Comparison of ENCODE assay signal across 13 mouse cellular contexts in the genomic region with DNA sequence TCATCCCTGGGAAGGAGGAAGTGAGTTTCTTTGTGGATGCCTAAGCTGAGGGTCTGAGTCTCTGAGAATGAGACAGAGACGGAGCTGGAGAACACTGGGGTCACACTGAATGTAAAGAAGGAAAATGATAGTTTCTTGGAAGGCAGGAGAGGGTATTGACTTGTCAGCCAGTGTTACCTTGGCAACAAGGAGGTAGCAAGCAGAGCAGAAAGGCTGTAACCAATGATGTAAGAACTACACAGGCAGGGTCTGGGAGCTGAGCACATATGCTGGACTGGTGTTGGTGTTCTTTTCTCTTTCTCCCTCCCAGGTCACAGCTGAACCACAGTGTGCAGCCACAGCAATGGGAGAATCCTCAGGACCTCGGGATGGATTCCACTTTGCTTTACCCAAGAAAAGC.
DNase-seq lines count a peak whose midpoint lies in the region; ATAC-seq and TF ChIP-seq lines count a peak whose summit lies in the region.
"Had no signal": no experiment of that assay in that cellular context is flagged by ENCODE, and none has a peak within 500 bp of the region (broad histone marks: within the 10 kb centered on the region; RNA-seq: fewer than 3 reads in every experiment).

No protein-coding gene starts in this region.

- TF ChIP-seq CTCF in lung, adult 2 months (IDR thresholded peaks at IDR 0.05; ENCODE audit: insufficient read depth, low read length), result no peak

- peak; percentile 77 for ATAC-seq in hindbrain, embryonic 12.5 days (ENCODE audit: low FRiP score)
- peak; percentile 96 for ATAC-seq in midbrain, embryonic 16.5 days

- peaks cover 7% of the 10 kb centered on the region; the same call in 1 of the 2 replicates for H3K4me1 ChIP-seq in embryonic facial prominence, embryonic 10.5 days
- peaks cover 4% of the 10 kb centered on the region; the same call in 1 of the 2 replicates for H3K4me1 ChIP-seq in hindbrain, embryonic 12.5 days
- H3K4me1 ChIP-seq in midbrain, embryonic 16.5 days (ENCODE audit: control insufficient read depth, insufficient read depth, low read length), result peaks cover 12% of the 10 kb centered on the region
- H3K4me1 ChIP-seq in lung, adult 2 months (ENCODE audit: control insufficient read depth, insufficient read depth, low read length), result peaks cover 4% of the 10 kb centered on the region; the same call in 1 of the 2 replicates
- H3K4me1 ChIP-seq: embryonic facial prominence, embryonic 15.5 days; limb, embryonic 13.5 days had no signal

- 0 out of 2 replicates have a peak overlapping the region, but pooled peaks have one; percentile 14 for H3K27ac ChIP-seq in embryonic facial prominence, embryonic 10.5 days (replicated peaks)
- H3K27ac ChIP-seq in hindbrain, embryonic 12.5 days, result peak overlapping the region; percentile 67
- peak overlapping the region; percentile 37 for H3K27ac ChIP-seq in midbrain, embryonic 16.5 days (ENCODE audit: low read length)
- H3K27ac ChIP-seq: embryonic facial prominence, embryonic 15.5 days; gastrocnemius, adult 2 months; heart, embryonic 15.5 days; limb, embryonic 13.5 days had no signal

- H3K4me2 ChIP-seq in hindbrain, embryonic 12.5 days (replicated peaks), result no peak overlapping the region
- H3K4me2 ChIP-seq in midbrain, embryonic 16.5 days (ENCODE audit: low read length), result no peak overlapping the region
- H3K4me2 ChIP-seq: embryonic facial prominence, embryonic 15.5 days; heart, embryonic 15.5 days; limb, embryonic 13.5 days had no signal

- H3K36me3 ChIP-seq in embryonic facial prominence, embryonic 10.5 days (replicated peaks), result no peaks in the 10 kb centered on the region
- no peaks in the 10 kb centered on the region for H3K36me3 ChIP-seq in hindbrain, embryonic 12.5 days
- H3K36me3 ChIP-seq in midbrain, embryonic 16.5 days (ENCODE audit: control insufficient read depth, insufficient read depth, low read length), result no peaks in the 10 kb centered on the region
- H3K36me3 ChIP-seq: embryonic facial prominence, embryonic 15.5 days; heart, embryonic 15.5 days; limb, embryonic 13.5 days had no signal

- WGBS in embryonic facial prominence, embryonic 10.5 days, result 58% methylated on average over 2 of the region's 2 CpGs
- WGBS in hindbrain, embryonic 12.5 days, result 56% methylated on average over 2 of the region's 2 CpGs
- WGBS in midbrain, embryonic 16.5 days, result 26% methylated on average over 2 of the region's 2 CpGs
- WGBS in lung, adult 2 months, result 74% methylated on average over 2 of the region's 2 CpGs

- TF ChIP-seq POLR2A in lung, adult 2 months (IDR thresholded peaks at IDR 0.05; ENCODE audit: borderline replicate concordance, extremely low read depth, low read depth, low read length), result no peak

- no peak overlapping the region for H3K4me3 ChIP-seq in embryonic facial prominence, embryonic 10.5 days
- H3K4me3 ChIP-seq in hindbrain, embryonic 12.5 days, result no peak overlapping the region
- no peak overlapping the region for H3K4me3 ChIP-seq in midbrain, embryonic 16.5 days (ENCODE audit: low read depth, low read length)
- no peak overlapping the region for H3K4me3 ChIP-seq in lung, adult 2 months (replicated peaks; ENCODE audit: extremely low read depth, low read depth, low read length)
- H3K4me3 ChIP-seq: embryonic facial prominence, embryonic 15.5 days; gastrocnemius, adult 2 months; heart, embryonic 15.5 days; limb, embryonic 13.5 days had no signal

- 0 out of 2 replicates have a peak, but pooled peaks cover 5% of the 10 kb centered on the region for H3K9me3 ChIP-seq in embryonic facial prominence, embryonic 10.5 days
- H3K9me3 ChIP-seq in hindbrain, embryonic 12.5 days (replicated peaks), result no peaks in the 10 kb centered on the region; the same call in 1 of the 2 replicates
- no peaks in the 10 kb centered on the region for H3K9me3 ChIP-seq in midbrain, embryonic 16.5 days (replicated peaks; ENCODE audit: control insufficient read depth, low read length, poor library complexity, severe bottlenecking)
- H3K9me3 ChIP-seq: embryonic facial prominence, embryonic 15.5 days; heart, embryonic 15.5 days; limb, embryonic 13.5 days had no signal

- H3K9ac ChIP-seq in hindbrain, embryonic 12.5 days, result no peak overlapping the region
- H3K9ac ChIP-seq in midbrain, embryonic 16.5 days (ENCODE audit: low read depth, low read length), result no peak overlapping the region
- H3K9ac ChIP-seq: embryonic facial prominence, embryonic 15.5 days; heart, embryonic 15.5 days; limb, embryonic 13.5 days had no signal

- peak; percentile 35 for DNase-seq in MN1 (ENCODE audit: low spot score)
- no peak for DNase-seq in embryonic facial prominence, embryonic 10.5 days (ENCODE audit: low spot score)
- no peak for DNase-seq in lung, adult 2 months
- no peak for DNase-seq in adrenal gland, postnatal 14 days
- DNase-seq in left cerebral cortex, adult 11 months (ENCODE audit: low spot score), result no peak
- DNase-seq: gastrocnemius, adult 2 months; kidney, adult 11 months; thymus, postnatal 36 days had no signal

- H3K27me3 ChIP-seq in embryonic facial prominence, embryonic 10.5 days (replicated peaks; ENCODE audit: low read depth, poor library complexity, severe bottlenecking), result no peaks in the 10 kb centered on the region
- H3K27me3 ChIP-seq in hindbrain, embryonic 12.5 days, result no peaks in the 10 kb centered on the region
- no peaks in the 10 kb centered on the region for H3K27me3 ChIP-seq in midbrain, embryonic 16.5 days (ENCODE audit: control insufficient read depth, insufficient read depth, low read depth, low read length)
- H3K27me3 ChIP-seq: embryonic facial prominence, embryonic 15.5 days; heart, embryonic 15.5 days; limb, embryonic 13.5 days had no signal

Comparison
In these comparisons a context has a peak if more than half of its experiments do, and no peak if none do; other contexts are left out.
1. H3K27ac ChIP-seq: peak in every context shown above with its lines; median percentile 67 in hindbrain, embryonic 12.5 days; 37 in midbrain, embryonic 16.5 days; 14 in embryonic facial prominence, embryonic 10.5 days.